Mouse (Mus musculus) C2C12 (cell line): Measurements from ENCODE around the gene Usp6nl.

Source experiments
- CEBPB ChIP-seq: IDR thresholded peaks from one replicate; pipeline ENCODE4 v1.6.1; 2011; ENCODE audit warnings: low read depth, mild to moderate bottlenecking, control low read depth, moderate library complexity
- CTCF ChIP-seq: IDR thresholded peaks from one replicate; pipeline ENCODE4 v1.5.1; 2011; ENCODE audit not compliant: control insufficient read depth, insufficient read depth, insufficient read length
- MAX ChIP-seq: IDR thresholded peaks from one replicate; pipeline ENCODE4 v1.6.1; 2011; ENCODE audit warnings: mild to moderate bottlenecking, control low read depth
- MYOD1 ChIP-seq: IDR thresholded peaks from one replicate; pipeline ENCODE4 v1.6.1; 2011; ENCODE audit warnings: low read depth; ENCODE audit not compliant: control insufficient read depth, insufficient read length
- MYOG ChIP-seq: IDR thresholded peaks from one replicate; pipeline ENCODE4 v1.6.1; 2011; ENCODE audit not compliant: control insufficient read depth, insufficient read length; ENCODE audit errors: extremely low read depth
- USF1 ChIP-seq: IDR thresholded peaks from one replicate; pipeline ENCODE4 v1.6.1; 2011; ENCODE audit warnings: low read depth, mild to moderate bottlenecking, control low read depth, moderate library complexity

- TF ChIP-seq CTCF (no peak), CEBPB (no peak), MAX (no peak), MYOG (no peak), USF1 (no peak), MYOD1 (no peak)
Measured at GRCm38 (mm10) chr2:6444015-6444414, 121.5 kb downstream of the Usp6nl start.
